Mouse (Mus musculus) forebrain, embryonic 16.5 days (tissue): ENCODE data around the gene Wfdc6b. TPM values are rescaled to one million over a fixed set of nuclear protein-coding genes. Genes with fewer than 3 reads are reported as not detected.

Source experiments
- ATAC-seq: fragments of 200-750 bp; cut with Nextera tagmentation; 2 replicates; pipeline ENCODE4 v1.8.0; 2017; ENCODE audit warnings: mild to moderate bottlenecking, moderate library complexity
- H3K27ac ChIP-seq: fragments of 300-500 bp; sonication (generic); 2 replicates; pipeline ENCODE4 v1.5.1; 2014; ENCODE audit warnings: low read length, control low read depth
- H3K27me3 ChIP-seq: fragments of 300-500 bp; sonication (generic); replicated peaks from 2 replicates; pipeline ENCODE4 v1.6.1; 2014; ENCODE audit warnings: low read length; ENCODE audit not compliant: control insufficient read depth, insufficient read depth
- H3K36me3 ChIP-seq: fragments of 300-500 bp; sonication (generic); 2 replicates; pipeline ENCODE4 v1.6.1; 2014; ENCODE audit not compliant: control insufficient read depth, insufficient read depth
- H3K4me1 ChIP-seq: fragments of 300-500 bp; sonication (generic); replicated peaks from 2 replicates; pipeline ENCODE4 v1.6.1; 2014; ENCODE audit warnings: low read length; ENCODE audit not compliant: control insufficient read depth, insufficient read depth
- H3K4me2 ChIP-seq: fragments of 300-500 bp; sonication (generic); 2 replicates; pipeline ENCODE4 v1.6.1; 2014; ENCODE audit warnings: mild to moderate bottlenecking, low read length, control low read depth
- H3K4me3 ChIP-seq: fragments of 300-500 bp; sonication (generic); replicated peaks from 2 replicates; pipeline ENCODE4 v1.5.1; 2014; ENCODE audit warnings: mild to moderate bottlenecking, low read length, control low read depth
- H3K9ac ChIP-seq: fragments of 300-500 bp; sonication (generic); replicated peaks from 2 replicates; pipeline ENCODE4 v1.6.1; 2014; ENCODE audit warnings: low read depth, low read length, control low read depth
- H3K9me3 ChIP-seq: fragments of 300-500 bp; sonication (generic); 2 replicates; pipeline ENCODE4 v1.6.1; 2016; ENCODE audit warnings: low read length; ENCODE audit not compliant: control insufficient read depth
- WGBS: fragments of 180-500 bp; shearing (Covaris S2); extraction: QIAGEN DNeasy Blood & Tissue Kit; methylation state at CpG from one replicate; pipeline ENCODE4 v1.1.7; 2014; 5-methylcytosine and 5-hydroxymethylcytosine counted together
- polyA plus RNA-seq: library from polyadenylated mRNA; unstranded; fragments of >200 nt; fragmentation: Nextera tagmentation; extraction: Ambion mirVana; gene quantifications from 2 replicates; pipeline ENCODE4 v1.2.1, GENCODE M21; 2015

Gene Wfdc6b
- polyA plus RNA-seq, 1 experiment from 2014 or later: not detected

- Histone ChIP-seq H3K4me1 (no peaks in the 10 kb centered on the region; the same call in 1 of the 2 replicates), H3K9ac (no peak overlapping the region), H3K27me3 (no peaks in the 10 kb centered on the region), H3K27ac (no peak overlapping the region), H3K36me3 (no peaks in the 10 kb centered on the region), H3K4me3 (no peak overlapping the region), H3K9me3 (peaks cover 2% of the 10 kb centered on the region), H3K4me2 (no peak overlapping the region)
- ATAC-seq: no peak
- 63% methylated on average over 13 of the region's 13 CpGs for WGBS
Observed at GRCm38 (mm10) chr2:164641881-164642673, 28.8 kb downstream of the Wfdc6b start.

- no peak within 1 kb of the TSS for H3K4me2 ChIP-seq
- no peaks in the 10 kb centered on the region for H3K4me1 ChIP-seq
- no peak within 1 kb of the TSS for H3K9ac ChIP-seq
- no peaks in the 10 kb centered on the region for H3K9me3 ChIP-seq
- ATAC-seq: no peak
- no peaks in the 10 kb centered on the region for H3K36me3 ChIP-seq
- 15% methylated on average over 11 of the region's 11 CpGs for WGBS
- no peak within 1 kb of the TSS for H3K27ac ChIP-seq
- H3K27me3 ChIP-seq: no peaks in the 10 kb centered on the region
- H3K4me3 ChIP-seq: no peak within 1 kb of the TSS
Observed at GRCm38 (mm10) chr2:164655858-164656257, 42.5 kb downstream of the Wfdc6b start, which contains the start of gene Wfdc10. Gene Wfdc10 (plus strand): TSS chr2:164656046.

DNA sequence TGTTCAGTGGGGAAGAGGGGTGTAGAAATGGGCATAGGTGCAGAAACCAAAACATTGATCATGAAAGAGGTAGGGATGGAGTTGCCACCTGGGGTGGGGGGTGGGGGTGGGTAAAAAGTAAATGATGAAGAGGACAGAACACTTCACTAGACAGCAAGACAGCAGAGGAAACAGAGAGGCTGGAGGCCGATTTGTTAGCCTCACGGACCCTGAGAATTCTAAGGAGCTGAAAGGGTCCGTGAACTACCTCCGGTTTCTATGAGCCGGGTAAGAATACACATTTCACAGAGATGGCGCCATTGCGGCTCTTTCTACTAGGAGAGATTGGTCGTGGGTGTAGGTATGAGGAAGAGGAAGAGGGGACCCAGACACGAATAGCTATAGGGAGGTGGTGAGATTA lies 43.2 kb downstream of the Wfdc6b start, which contains the start of gene Wfdc9:
Wfdc9 (minus strand) TSS at position 101 of the 400 bp plus-strand sequence.
- no peak for ATAC-seq
- Histone ChIP-seq H3K4me2 (no peak within 1 kb of the TSS), H3K36me3 (no peaks in the 10 kb centered on the region), H3K9me3 (no peaks in the 10 kb centered on the region), H3K27me3 (no peaks in the 10 kb centered on the region), H3K9ac (no peak within 1 kb of the TSS), H3K4me1 (no peaks in the 10 kb centered on the region), H3K27ac (no peak within 1 kb of the TSS), H3K4me3 (no peak within 1 kb of the TSS)
- WGBS: 84% methylated on average over 9 of the region's 9 CpGs

DNA sequence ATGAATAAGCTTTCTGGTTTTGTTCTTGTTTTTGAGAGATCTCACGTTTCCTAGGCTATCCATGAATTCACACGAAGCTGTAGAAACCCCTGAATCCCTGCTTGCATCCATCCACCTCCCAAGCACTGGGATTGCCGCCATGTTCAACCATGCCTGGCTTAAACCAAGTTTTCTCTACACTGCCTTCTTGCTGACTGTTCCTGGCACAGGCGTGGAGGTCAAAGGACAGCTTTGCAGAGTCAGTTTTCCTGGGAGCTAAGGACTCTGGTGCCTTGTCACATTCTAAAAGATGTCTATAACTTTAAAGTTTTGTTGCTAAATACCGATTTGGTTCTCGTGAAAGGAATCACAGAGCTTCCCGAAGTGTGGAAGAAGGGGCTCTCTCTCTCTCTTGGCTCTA lies 51.5 kb downstream of the Wfdc6b start:
- no peak for ATAC-seq
- H3K27me3 ChIP-seq: no peaks in the 10 kb centered on the region
- H3K4me2 ChIP-seq: no peak overlapping the region
- no peaks in the 10 kb centered on the region for H3K9me3 ChIP-seq
- no peak overlapping the region for H3K9ac ChIP-seq
- H3K4me3 ChIP-seq: no peak overlapping the region
- 90% methylated on average over 7 of the region's 7 CpGs for WGBS
- no peaks in the 10 kb centered on the region for H3K36me3 ChIP-seq
- no peaks in the 10 kb centered on the region for H3K4me1 ChIP-seq
- no peak overlapping the region for H3K27ac ChIP-seq

Other genes starting within 250 kb of the Wfdc6b start
- gene Slpi, start 224.4 kb upstream of the Wfdc6b start, polyA plus RNA-seq: not detected in 2 replicates
- 0.10 and 0.11 TPM in 2 replicates for gene Rbpjl, start 210.4 kb upstream of the Wfdc6b start, polyA plus RNA-seq
- 2.0 and 3.1 TPM in 2 replicates for gene Matn4, start 208.4 kb upstream of the Wfdc6b start, polyA plus RNA-seq
- gene Sdc4, start 169.6 kb upstream of the Wfdc6b start, polyA plus RNA-seq: 5.1 and 8.2 TPM in 2 replicates
- 69.5 and 76.9 TPM in 2 replicates for gene Sys1, start 156.6 kb upstream of the Wfdc6b start, polyA plus RNA-seq
- gene Gm20458, start 152.6 kb upstream of the Wfdc6b start, polyA plus RNA-seq: 9.8 and 11.4 TPM in 2 replicates
- gene Trp53tg5, start 139.8 kb upstream of the Wfdc6b start, polyA plus RNA-seq: not detected in 2 replicates
- 5.3 and 9.2 TPM in 2 replicates for gene Dbndd2, start 127.4 kb upstream of the Wfdc6b start, polyA plus RNA-seq
- gene Pigt, start 116.0 kb upstream of the Wfdc6b start, polyA plus RNA-seq: 58.6 and 68.3 TPM in 2 replicates
- 1.4 and 3.0 TPM in 2 replicates for gene Wfdc2, start 51.1 kb upstream of the Wfdc6b start, polyA plus RNA-seq
- gene Spint3, start 40.1 kb upstream of the Wfdc6b start, polyA plus RNA-seq: not detected in 2 replicates
- gene Wfdc6a, start 28.1 kb upstream of the Wfdc6b start, polyA plus RNA-seq: not detected in 2 replicates
- gene Eppin, start 19.9 kb upstream of the Wfdc6b start, polyA plus RNA-seq: not detected in 2 replicates
- gene Wfdc8, start 104 bp downstream of the Wfdc6b start, polyA plus RNA-seq: not detected in 2 replicates
- gene Wfdc16, start 25.3 kb downstream of the Wfdc6b start, polyA plus RNA-seq: not detected in 2 replicates
- not detected in 2 replicates for gene Wfdc10, start 42.5 kb downstream of the Wfdc6b start, polyA plus RNA-seq
- not detected in 2 replicates for gene Wfdc9, start 43.1 kb downstream of the Wfdc6b start, polyA plus RNA-seq
- gene Wfdc11, start 60.6 kb downstream of the Wfdc6b start, polyA plus RNA-seq: not detected in 2 replicates
- gene Wfdc13, start 71.6 kb downstream of the Wfdc6b start, polyA plus RNA-seq: not detected in 2 replicates
- not detected in 2 replicates for gene Spint4, start 85.0 kb downstream of the Wfdc6b start, polyA plus RNA-seq
- gene Spint5, start 101.8 kb downstream of the Wfdc6b start, polyA plus RNA-seq: not detected in 2 replicates
- 1.4 and 1.7 TPM in 2 replicates for gene Wfdc3, start 132.4 kb downstream of the Wfdc6b start, polyA plus RNA-seq
- gene Dnttip1, start 132.5 kb downstream of the Wfdc6b start, polyA plus RNA-seq: 67.5 and 72.9 TPM in 2 replicates
- gene Ube2c, start 156.4 kb downstream of the Wfdc6b start, polyA plus RNA-seq: 148 and 173 TPM in 2 replicates
- 1.1 TPM in 1 of 2 replicates, not detected in the other for gene Tnnc2, start 166.4 kb downstream of the Wfdc6b start, polyA plus RNA-seq
- gene Snx21, start 172.3 kb downstream of the Wfdc6b start, polyA plus RNA-seq: 26.0 and 35.6 TPM in 2 replicates
- 16.3 and 19.3 TPM in 2 replicates for gene Acot8, start 191.4 kb downstream of the Wfdc6b start, polyA plus RNA-seq
- gene Zswim3, start 191.6 kb downstream of the Wfdc6b start, polyA plus RNA-seq: 14.8 and 15.4 TPM in 2 replicates
- 24.2 and 26.8 TPM in 2 replicates for gene Zswim1, start 209.2 kb downstream of the Wfdc6b start, polyA plus RNA-seq
- gene Spata25, start 215.0 kb downstream of the Wfdc6b start, polyA plus RNA-seq: 0.47 TPM in 1 of 2 replicates, not detected in the other
- gene Ctsa, start 219.4 kb downstream of the Wfdc6b start, polyA plus RNA-seq: 98.9 and 102 TPM in 2 replicates
- 5.9 and 7.0 TPM in 2 replicates for gene Neurl2, start 219.9 kb downstream of the Wfdc6b start, polyA plus RNA-seq
- gene Pltp, start 244.2 kb downstream of the Wfdc6b start, polyA plus RNA-seq: 45.7 and 63.9 TPM in 2 replicates